Mouse (Mus musculus) heart, embryonic 13.5 days (tissue): ENCODE measurements around the gene Clmp. TPM values are rescaled to one million over a fixed set of nuclear protein-coding genes. Genes with fewer than 3 reads are reported as not detected.
"Not testable (repeated sequence)": the region's sequence is repeated elsewhere in the genome, so short reads cannot be mapped to it uniquely, and the experiment has no call there.

Experiments
- ATAC-seq: fragments of 200-750 bp; cut with Nextera tagmentation; 2 replicates; pipeline ENCODE4 v1.8.0; 2017; ENCODE audit warnings: moderate TSS enrichment; ENCODE audit not compliant: insufficient number of reproducible peaks, low FRiP score, low TSS enrichment; ENCODE audit errors: extremely low read depth
- H3K27ac ChIP-seq: fragments of 300-500 bp; sonication (generic); replicated peaks from 2 replicates; pipeline ENCODE4 v1.5.1; 2015; ENCODE audit warnings: moderate library complexity, mild to moderate bottlenecking, inconsistent platforms
- H3K27me3 ChIP-seq: fragments of 300-500 bp; sonication (generic); replicated peaks from 2 replicates; pipeline ENCODE4 v1.6.1; 2015; ENCODE audit warnings: mild to moderate bottlenecking, inconsistent platforms
- H3K36me3 ChIP-seq: fragments of 300-500 bp; sonication (generic); 2 replicates; pipeline ENCODE4 v1.6.1; 2015; ENCODE audit warnings: mild to moderate bottlenecking, inconsistent platforms
- H3K4me1 ChIP-seq: fragments of 300-500 bp; sonication (generic); 2 replicates; pipeline ENCODE4 v1.6.1; 2015; ENCODE audit warnings: inconsistent platforms
- H3K4me2 ChIP-seq: fragments of 300-500 bp; sonication (generic); 2 replicates; pipeline ENCODE4 v1.6.1; 2015; ENCODE audit warnings: inconsistent platforms, mild to moderate bottlenecking, moderate library complexity
- H3K4me3 ChIP-seq: fragments of 300-500 bp; sonication (generic); 2 replicates; pipeline ENCODE4 v1.5.1; 2015; ENCODE audit warnings: moderate library complexity, mild to moderate bottlenecking, inconsistent platforms
- H3K9ac ChIP-seq: fragments of 300-500 bp; sonication (generic); 2 replicates; pipeline ENCODE4 v1.6.1; 2015; ENCODE audit warnings: inconsistent platforms, mild to moderate bottlenecking, moderate library complexity
- H3K9me3 ChIP-seq: fragments of 300-500 bp; sonication (generic); 2 replicates; pipeline ENCODE4 v1.6.1; 2016; ENCODE audit warnings: inconsistent platforms
- WGBS: fragments of 180-500 bp; shearing (Covaris S2); methylation state at CpG from one replicate; pipeline ENCODE4 v1.1.7; 2015; ENCODE audit warnings: mixed read lengths; 5-methylcytosine and 5-hydroxymethylcytosine counted together
- polyA plus RNA-seq: library from polyadenylated mRNA; unstranded; fragments of >200 nt; fragmentation: Nextera tagmentation; extraction: Ambion mirVana; gene quantifications from 2 replicates; pipeline ENCODE4 v1.2.1, GENCODE M21; 2015

The Clmp gene
- polyA plus RNA-seq, 1 experiment from 2014 or later, result 9.4 TPM

DNA sequence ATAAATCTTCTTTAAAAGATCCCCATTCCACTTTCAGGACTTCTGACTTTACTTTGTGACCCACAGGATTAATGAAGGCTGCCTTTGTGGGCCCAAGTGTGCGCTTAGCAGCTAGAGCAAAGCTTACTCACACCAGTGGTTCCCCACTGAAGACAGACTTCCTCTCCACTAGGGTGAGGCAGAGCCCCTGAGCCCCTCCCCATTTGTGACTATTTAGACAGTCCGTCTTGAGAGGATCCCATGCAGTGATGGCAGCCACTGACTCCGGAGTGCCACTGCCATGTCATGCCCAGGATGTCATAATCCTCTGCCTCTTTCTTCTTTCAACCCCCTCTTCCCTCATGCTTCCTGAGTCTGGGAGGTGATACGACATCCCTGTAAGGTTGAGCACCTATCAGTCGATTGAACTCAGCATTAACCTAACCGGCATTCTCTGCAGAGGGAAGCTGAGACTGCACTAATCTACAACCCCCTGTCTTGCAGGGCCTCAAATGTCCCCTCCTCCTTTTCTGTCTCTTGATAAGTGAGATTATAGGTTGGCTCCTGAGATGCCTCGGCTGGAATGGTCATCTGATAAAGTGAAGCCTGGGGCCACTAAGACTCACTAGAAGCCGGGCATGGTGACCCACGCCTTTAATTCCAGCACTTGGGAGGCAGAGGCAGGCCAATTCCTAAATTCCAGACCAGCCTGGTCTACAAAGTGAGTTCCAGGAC lies 112.6 kb downstream of the Clmp start:
- no peaks in the 10 kb centered on the region for H3K9me3 ChIP-seq
- peaks cover 14% of the 10 kb centered on the region for H3K36me3 ChIP-seq
- no peak overlapping the region for H3K4me3 ChIP-seq
- no peaks in the 10 kb centered on the region for H3K27me3 ChIP-seq
- H3K9ac ChIP-seq, result 0 out of 2 replicates have a peak overlapping the region, but pooled peaks have one; percentile 90
- 53% methylated on average over 9 of the region's 9 CpGs for WGBS
- no peak overlapping the region for H3K4me2 ChIP-seq
- peak overlapping the region; percentile 98 for H3K27ac ChIP-seq
- ATAC-seq, result no peak
- peaks cover 47% of the 10 kb centered on the region for H3K4me1 ChIP-seq

DNA sequence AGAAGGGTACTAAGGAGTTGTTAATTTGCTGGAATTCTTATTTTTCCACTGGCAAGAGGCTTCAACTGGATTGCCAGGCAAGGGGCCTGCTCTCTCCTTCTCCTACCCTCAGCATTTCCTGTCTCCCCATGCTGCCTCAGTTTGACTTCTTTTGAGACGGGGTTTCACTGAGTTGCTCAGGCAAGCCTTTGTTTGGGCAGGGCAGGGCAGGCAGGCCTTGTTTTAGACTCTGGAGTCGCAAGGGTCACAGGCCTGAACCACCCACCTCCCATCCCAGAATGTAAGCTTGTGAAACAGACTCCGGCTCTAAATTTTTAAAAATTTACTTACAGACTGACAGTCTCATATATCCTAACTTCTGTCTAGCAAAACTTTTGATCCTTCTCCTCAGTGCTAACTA lies 113.3 kb downstream of the Clmp start:
- Histone ChIP-seq H3K4me2 (peak overlapping the region; percentile 74), H3K4me3 (peak overlapping the region; percentile 100), H3K9ac (peak overlapping the region; percentile 90), H3K4me1 (peaks cover 52% of the 10 kb centered on the region), H3K36me3 (peaks cover 21% of the 10 kb centered on the region), H3K27ac (peak overlapping the region; percentile 98), H3K27me3 (no peaks in the 10 kb centered on the region), H3K9me3 (no peaks in the 10 kb centered on the region)
- 62% methylated on average over 3 of the region's 3 CpGs for WGBS
- no peak for ATAC-seq

DNA sequence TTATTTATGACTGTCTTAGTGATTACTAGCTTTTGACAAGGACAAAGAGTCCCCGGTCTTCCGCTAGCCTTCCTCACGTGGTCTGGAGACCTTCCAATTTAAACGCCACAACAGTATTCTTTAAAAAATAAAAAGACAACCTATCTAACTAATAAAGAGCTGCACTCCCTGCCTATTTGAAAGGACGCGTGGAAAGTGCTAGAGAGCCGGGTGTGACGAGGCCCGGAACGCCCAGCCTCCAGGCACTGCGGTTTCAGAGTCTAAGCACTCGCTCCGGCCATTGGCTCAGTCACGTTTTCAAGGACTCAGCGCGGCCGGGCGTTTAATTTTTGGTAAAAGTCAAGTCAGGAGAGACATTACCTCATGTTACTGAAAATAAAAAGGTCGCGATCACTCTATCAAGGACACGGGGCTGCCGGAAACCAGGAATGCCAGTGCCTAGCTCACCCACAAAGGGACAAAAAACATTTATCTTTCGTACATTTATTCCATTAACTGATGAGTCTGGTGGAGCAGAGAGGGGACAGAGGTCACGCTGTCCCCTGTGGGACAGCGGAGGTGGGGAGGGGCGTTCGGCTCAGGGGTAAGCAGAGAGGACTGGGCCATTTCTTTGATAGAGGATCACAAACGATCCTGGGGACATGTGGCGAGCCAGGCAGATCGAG lies 114.2 kb downstream of the Clmp start:
- H3K4me1 ChIP-seq, result peaks cover 54% of the 10 kb centered on the region

DNA sequence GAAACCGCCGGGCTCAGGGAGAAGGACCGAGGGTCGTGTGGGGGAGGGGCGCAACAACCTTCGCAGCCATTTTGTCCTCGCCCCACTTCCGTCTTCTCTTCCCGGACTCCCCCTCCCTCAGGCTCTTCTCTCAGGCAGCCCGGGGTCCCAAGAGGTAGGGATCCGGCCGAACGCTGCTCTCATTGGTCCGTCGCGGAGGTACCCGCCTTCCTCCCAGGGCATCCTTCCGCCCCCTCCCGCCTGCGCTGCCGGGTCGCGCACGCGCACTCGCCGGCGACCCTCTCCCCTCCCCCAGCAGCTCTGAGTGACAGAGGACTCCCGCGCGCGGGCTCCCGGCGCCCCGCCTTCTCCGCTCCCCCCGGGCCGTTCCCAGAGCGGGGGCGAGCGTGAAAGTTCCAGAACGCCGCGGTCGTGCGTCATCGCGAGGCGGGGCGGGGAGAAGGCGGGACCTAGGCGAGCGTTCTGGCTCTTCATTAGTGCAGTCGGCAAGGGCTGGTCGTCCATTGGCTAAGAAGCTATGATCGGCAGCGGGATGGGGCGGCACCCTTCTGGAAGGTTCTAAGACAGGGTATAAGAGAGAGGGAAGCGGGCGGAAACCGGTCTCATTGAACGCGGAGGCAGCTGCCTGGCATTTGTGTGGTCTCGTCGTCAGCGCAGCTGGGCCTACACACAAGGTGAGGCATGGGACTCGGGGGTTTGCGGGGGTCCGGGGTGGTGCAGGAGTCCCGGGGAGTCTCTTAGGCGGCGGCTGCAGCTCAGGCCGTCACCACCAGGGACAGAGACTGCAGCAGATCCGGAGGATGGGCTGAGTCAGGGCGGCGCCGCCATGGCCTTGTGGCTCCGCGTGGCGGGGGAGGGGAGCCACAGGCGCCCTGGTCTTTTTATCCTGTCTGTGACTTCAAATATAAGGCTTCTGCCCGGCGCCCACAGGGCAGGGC lies 115.2 kb downstream of the Clmp start, which contains the start of gene Hspa8:
Gene Hspa8, plus strand, starts transcription at position 310 of the 938 bp plus-strand sequence.
- no peaks in the 10 kb centered on the region for H3K27me3 ChIP-seq
- H3K9me3 ChIP-seq, result no peaks in the 10 kb centered on the region
- H3K4me1 ChIP-seq, result peaks cover 54% of the 10 kb centered on the region
- H3K36me3 ChIP-seq, result peaks cover 39% of the 10 kb centered on the region
- peak within 1 kb of the TSS; percentile 100 for H3K9ac ChIP-seq
- ATAC-seq, result peak; percentile 91
- H3K4me2 ChIP-seq, result peak within 1 kb of the TSS; percentile 81
- under 1% methylated on average over 73 of the region's 83 CpGs for WGBS
- peak within 1 kb of the TSS; percentile 98 for H3K27ac ChIP-seq
- peak within 1 kb of the TSS; percentile 100 for H3K4me3 ChIP-seq

More for the DNA sequence above, 114.2 kb downstream of the Clmp start:
- ATAC-seq, result peak; percentile 2; the same call in 1 of the 2 replicates
- Histone ChIP-seq H3K36me3 (peaks cover 30% of the 10 kb centered on the region), H3K4me2 (peak overlapping the region; percentile 74), H3K27ac (peak overlapping the region; percentile 98), H3K4me3 (peak overlapping the region; percentile 100), H3K9me3 (no peaks in the 10 kb centered on the region), H3K27me3 (no peaks in the 10 kb centered on the region), H3K9ac (peak overlapping the region; percentile 90)
- 2% methylated on average over 30 of the region's 30 CpGs for WGBS

DNA sequence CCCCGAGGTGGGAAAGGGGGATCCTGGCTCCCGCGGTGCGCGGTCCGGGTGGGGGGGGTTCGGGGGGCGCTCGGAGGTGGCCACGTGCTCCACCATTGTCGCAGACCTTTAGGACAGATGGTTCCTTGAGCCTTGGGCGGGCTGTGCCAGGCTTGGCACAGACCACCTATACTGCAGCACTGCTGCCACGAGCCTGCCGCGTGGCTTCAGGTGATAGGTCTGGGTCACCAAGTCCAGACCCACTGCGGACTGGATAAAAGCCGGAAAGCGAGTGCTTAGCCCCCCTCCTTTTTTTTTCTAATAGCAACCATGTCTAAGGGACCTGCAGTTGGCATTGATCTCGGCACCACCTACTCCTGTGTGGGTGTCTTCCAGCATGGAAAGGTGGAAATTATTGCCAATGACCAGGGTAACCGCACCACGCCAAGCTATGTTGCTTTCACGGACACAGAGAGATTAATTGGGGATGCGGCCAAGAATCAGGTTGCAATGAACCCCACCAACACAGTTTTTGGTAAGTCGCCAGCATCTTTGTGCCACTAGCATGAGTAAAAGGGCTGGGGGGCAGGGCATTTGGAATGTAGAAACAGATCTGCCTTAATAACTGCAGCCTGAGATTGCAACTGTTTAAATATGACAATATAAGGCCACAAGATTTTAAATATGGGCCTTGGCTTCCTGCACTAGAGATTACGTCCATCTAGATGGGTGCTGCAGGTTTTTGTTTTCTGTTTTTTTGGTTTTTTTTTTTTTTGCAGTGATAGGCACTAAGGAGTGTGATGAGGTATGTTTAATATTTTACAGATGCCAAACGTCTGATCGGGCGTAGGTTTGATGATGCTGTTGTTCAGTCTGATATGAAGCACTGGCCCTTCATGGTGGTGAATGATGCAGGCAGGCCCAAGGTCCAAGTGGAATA lies 116.1 kb downstream of the Clmp start:
- peak; percentile 0; the same call in 1 of the 2 replicates for ATAC-seq
- not testable (repeated sequence) for H3K27me3 ChIP-seq, H3K9me3 ChIP-seq
- WGBS, result under 1% methylated on average over 28 of the region's 28 CpGs
- H3K4me3 ChIP-seq, result peak overlapping the region; percentile 100
- peaks cover 49% of the 10 kb centered on the region for H3K36me3 ChIP-seq
- peak overlapping the region; percentile 81 for H3K4me2 ChIP-seq
- H3K9ac ChIP-seq, result peak overlapping the region; percentile 100
- peaks cover 60% of the 10 kb centered on the region for H3K4me1 ChIP-seq
- peak overlapping the region; percentile 96 for H3K27ac ChIP-seq

DNA sequence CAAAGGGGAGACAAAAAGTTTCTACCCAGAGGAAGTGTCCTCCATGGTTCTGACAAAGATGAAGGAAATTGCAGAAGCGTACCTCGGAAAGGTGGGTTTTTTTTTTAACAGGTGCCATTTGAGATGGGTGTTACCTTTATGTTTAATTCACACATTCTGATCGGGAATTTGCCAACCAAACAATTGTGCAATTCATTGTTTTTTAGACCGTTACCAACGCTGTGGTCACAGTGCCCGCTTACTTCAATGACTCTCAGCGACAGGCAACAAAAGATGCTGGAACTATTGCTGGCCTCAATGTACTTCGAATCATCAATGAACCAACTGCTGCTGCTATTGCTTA lies 116.7 kb downstream of the Clmp start:
- H3K4me1 ChIP-seq, result peaks cover 67% of the 10 kb centered on the region
- H3K27me3 ChIP-seq, ATAC-seq, H3K27ac ChIP-seq, H3K9me3 ChIP-seq: not testable (repeated sequence)
- peak overlapping the region; percentile 100 for H3K9ac ChIP-seq
- H3K36me3 ChIP-seq, result peaks cover 54% of the 10 kb centered on the region
- H3K4me3 ChIP-seq, result peak overlapping the region; percentile 100
- WGBS, result 5% methylated on average over 8 of the region's 8 CpGs
- peak overlapping the region; percentile 81 for H3K4me2 ChIP-seq

DNA sequence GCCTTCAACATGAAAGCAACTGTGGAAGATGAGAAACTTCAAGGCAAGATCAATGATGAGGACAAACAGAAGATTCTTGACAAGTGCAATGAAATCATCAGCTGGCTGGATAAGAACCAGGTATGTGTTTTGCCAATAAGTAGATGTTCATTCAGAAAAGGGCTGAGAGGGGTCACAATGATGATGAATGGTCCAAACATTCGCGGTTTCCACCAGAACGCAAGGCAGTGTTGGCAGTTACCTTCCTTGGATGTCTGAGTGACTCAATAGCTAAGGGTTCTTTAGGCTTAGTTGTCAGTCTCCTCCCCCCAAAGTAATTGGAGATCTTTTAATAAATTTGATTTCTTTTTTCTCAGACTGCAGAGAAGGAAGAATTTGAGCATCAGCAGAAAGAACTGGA lies 118.8 kb downstream of the Clmp start:
- Histone ChIP-seq H3K4me1 (peaks cover 57% of the 10 kb centered on the region), H3K36me3 (peaks cover 54% of the 10 kb centered on the region), H3K4me2 (peak overlapping the region; percentile 65), H3K4me3 (peak overlapping the region; percentile 22; the same call in 1 of the 2 replicates), H3K9ac (peak overlapping the region; percentile 50; the same call in 1 of the 2 replicates)
- not testable (repeated sequence) for H3K27ac ChIP-seq, H3K27me3 ChIP-seq, H3K9me3 ChIP-seq, ATAC-seq
- 68% methylated on average over 3 of the region's 3 CpGs for WGBS

DNA sequence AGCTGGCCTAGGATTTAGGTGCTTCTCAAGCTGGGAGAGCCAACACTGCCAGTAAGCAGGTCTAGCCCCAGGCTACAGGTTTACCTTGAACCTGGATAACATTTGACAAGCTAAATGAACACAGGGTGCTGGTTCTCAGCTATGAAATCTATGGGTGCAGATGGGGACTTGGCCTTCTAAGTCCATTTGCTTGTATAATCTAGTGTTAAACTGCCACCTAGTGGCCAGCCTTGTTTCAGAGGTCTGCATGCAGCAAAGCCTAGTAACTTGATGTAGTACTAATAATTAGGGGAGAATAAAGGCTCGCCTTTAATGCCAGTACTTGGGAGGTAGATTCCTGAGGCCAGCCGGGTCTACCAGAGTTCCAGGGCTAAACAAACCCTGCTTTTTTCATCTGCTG lies 119.5 kb downstream of the Clmp start:
- peak overlapping the region; percentile 65 for H3K4me2 ChIP-seq
- H3K4me3 ChIP-seq, result peak overlapping the region; percentile 22
- H3K27ac ChIP-seq, result 0 out of 2 replicates have a peak overlapping the region, but pooled peaks have one; percentile 45
- peaks cover 58% of the 10 kb centered on the region for H3K36me3 ChIP-seq
- no peaks in the 10 kb centered on the region for H3K27me3 ChIP-seq
- peak overlapping the region; percentile 63 for H3K9ac ChIP-seq
- no peaks in the 10 kb centered on the region for H3K9me3 ChIP-seq
- peaks cover 55% of the 10 kb centered on the region for H3K4me1 ChIP-seq
- no peak for ATAC-seq
- 25% methylated on average over 2 of the region's 2 CpGs for WGBS

DNA sequence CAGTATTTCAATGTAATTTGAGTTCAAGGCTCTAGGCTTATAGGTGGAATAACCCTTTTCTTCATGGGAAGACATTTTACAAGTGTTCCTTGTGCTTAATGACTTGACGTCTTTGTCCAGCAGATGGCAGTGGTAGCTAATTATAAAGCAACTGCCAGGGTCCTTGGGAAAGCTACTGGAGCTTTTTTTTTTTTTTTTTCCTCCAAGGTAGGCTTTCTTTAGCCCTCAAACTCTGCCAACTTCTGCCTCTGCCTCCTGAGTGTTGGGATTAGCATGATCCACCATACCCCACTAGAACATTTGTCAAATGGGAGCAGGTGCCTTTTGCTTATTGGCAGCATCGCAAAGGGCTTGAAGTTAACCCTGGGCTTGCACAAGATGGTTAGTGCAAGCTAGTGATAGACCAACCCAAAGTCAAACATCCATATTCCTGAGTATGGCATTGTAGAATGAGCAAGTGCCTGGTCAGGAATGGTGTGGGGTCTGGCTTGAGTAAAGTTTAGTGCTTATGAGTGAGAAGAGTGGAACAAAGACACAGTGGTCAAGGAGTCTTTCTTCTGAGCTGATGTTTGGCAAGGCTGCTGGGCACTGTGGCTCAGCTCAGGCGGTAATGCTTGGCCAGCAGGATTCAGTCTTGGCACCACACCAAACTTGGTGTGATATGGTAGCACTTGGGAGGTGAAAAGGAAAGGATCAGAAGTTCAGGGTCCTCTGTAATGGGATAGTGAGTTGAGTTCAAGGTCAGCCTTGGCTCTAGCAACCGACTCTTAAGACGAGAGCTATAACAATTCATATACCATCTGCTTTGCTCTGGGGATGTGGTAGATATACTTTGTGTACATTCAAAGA lies 120.9 kb downstream of the Clmp start:
- H3K27me3 ChIP-seq, result no peaks in the 10 kb centered on the region
- 22% methylated on average over 5 of the region's 5 CpGs for WGBS
- peaks cover 58% of the 10 kb centered on the region for H3K4me1 ChIP-seq
- no peaks in the 10 kb centered on the region for H3K9me3 ChIP-seq
- H3K27ac ChIP-seq, result peak overlapping the region; percentile 83
- H3K4me3 ChIP-seq, result no peak overlapping the region
- H3K36me3 ChIP-seq, result peaks cover 61% of the 10 kb centered on the region
- H3K9ac ChIP-seq, result peak overlapping the region; percentile 5
- ATAC-seq, result no peak
- peak overlapping the region; percentile 6; the same call in 1 of the 2 replicates for H3K4me2 ChIP-seq
